Mouse (Mus musculus) brown adipose tissue, adult 24 weeks (tissue): ENCODE data around the gene Tecpr1. TPM values are rescaled to one million over a fixed set of nuclear protein-coding genes. Genes with fewer than 3 reads are reported as not detected.

ENCODE experiments used
- polyA plus RNA-seq: library from polyadenylated mRNA; stranded (reverse); fragments of >200 nt; gene quantifications from 2 replicates; pipeline ENCODE4 v1.2.4, GENCODE M21; 2012; ENCODE audit not compliant: missing spikeins, insufficient read depth, insufficient read length

Tecpr1 gene
- polyA plus RNA-seq, 1 experiment = 41.4 TPM

Other genes starting within 250 kb of the Tecpr1 start
- 44.3 and 48.2 TPM in 2 replicates for gene Ccz1, start 208.7 kb downstream of the Tecpr1 start, polyA plus RNA-seq
- gene Ocm, start 196.9 kb downstream of the Tecpr1 start, polyA plus RNA-seq = not detected in 2 replicates
- gene Lmtk2, start 123.2 kb downstream of the Tecpr1 start, polyA plus RNA-seq = 18.5 and 18.8 TPM in 2 replicates
- not detected in 2 replicates for gene Bhlha15, start 33.3 kb downstream of the Tecpr1 start, polyA plus RNA-seq
- 230 and 282 TPM in 2 replicates for gene Bri3, start 20.8 kb upstream of the Tecpr1 start, polyA plus RNA-seq
- gene Baiap2l1, start 134.5 kb upstream of the Tecpr1 start, polyA plus RNA-seq = not detected in 2 replicates